Mouse (Mus musculus) CH12.LX (cell line): ENCODE measurements around the gene Stpg1. TPM values are rescaled to one million over a fixed set of nuclear protein-coding genes. Genes with fewer than 3 reads are reported as not detected.

ENCODE experiments used
- DNase-seq: peaks from one replicate; pipeline ENCODE4 v3.0.0-alpha.2; 2013; ENCODE audit errors: extremely low read depth
- H3K27ac ChIP-seq: 2 replicates; pipeline ENCODE4 v1.5.1; 2012; ENCODE audit warnings: low read depth, mild to moderate bottlenecking, control low read depth, moderate library complexity; ENCODE audit not compliant: insufficient read depth
- H3K27me3 ChIP-seq: replicated peaks from 2 replicates; pipeline ENCODE3; 2012; ENCODE audit warnings: inconsistent platforms
- H3K36me3 ChIP-seq, 2 experiments: replicated peaks in 1 of 2; 2 replicates each; pipeline versions ENCODE3 to v1.6.1; 2012; ENCODE audit warnings: inconsistent platforms in 1 of 2, low read length in 1 of 2, mild to moderate bottlenecking in 1 of 2, mixed read lengths in 1 of 2, moderate library complexity in 1 of 2; ENCODE audit not compliant: control insufficient read depth in 1 of 2, insufficient read depth in 1 of 2
- H3K4me1 ChIP-seq, 2 experiments: 2 replicates each; pipeline ENCODE4 v1.6.1; 2012; ENCODE audit warnings: inconsistent platforms in 1 of 2, moderate library complexity in 1 of 2; ENCODE audit not compliant: insufficient read depth in 2 of 2, control insufficient read depth in 1 of 2
- H3K4me2 ChIP-seq: 2 replicates; pipeline ENCODE4 v1.6.1; 2012; ENCODE audit warnings: low read depth, mild to moderate bottlenecking, control low read depth; ENCODE audit not compliant: poor library complexity, insufficient read depth, severe bottlenecking
- H3K4me3 ChIP-seq, 3 experiments: fragments of 150-350 bp in 1 of 3; sonication (generic) in 1 of 3; replicated peaks in 1 of 3; 2 replicates each; pipeline versions ENCODE3 to v1.5.1; 2011 to 2012; ENCODE audit warnings: low read depth in 2 of 3, low read length in 2 of 3, mild to moderate bottlenecking in 2 of 3, moderate library complexity in 2 of 3, control low read depth in 1 of 3, improper control_type of control experiment in 1 of 3, inconsistent platforms in 1 of 3, mixed read lengths in 1 of 3; ENCODE audit not compliant: poor library complexity in 1 of 3
- H3K79me2 ChIP-seq: replicated peaks from 2 replicates; pipeline ENCODE4 v1.6.1; 2012; ENCODE audit warnings: mild to moderate bottlenecking, moderate library complexity; ENCODE audit not compliant: control insufficient read depth, poor library complexity, insufficient read depth, severe bottlenecking; ENCODE audit errors: extremely low read depth
- H3K9ac ChIP-seq: 2 replicates; pipeline ENCODE4 v1.6.1; 2012; ENCODE audit warnings: low read depth, mild to moderate bottlenecking, control low read depth, moderate library complexity; ENCODE audit not compliant: insufficient read depth
- H3K9me3 ChIP-seq: replicated peaks from 2 replicates; pipeline ENCODE3; 2012; ENCODE audit warnings: low read length, inconsistent platforms, mixed read lengths
- ETS1 ChIP-seq: conservative IDR thresholded peaks from 2 replicates; pipeline ENCODE4 v1.6.1; 2012; ENCODE audit warnings: low read depth, mild to moderate bottlenecking, inconsistent platforms, low read length, improper control_type of control experiment, moderate library complexity
- JUN ChIP-seq: IDR thresholded peaks from 2 replicates; pipeline ENCODE4 v1.6.1; 2011; ENCODE audit warnings: low read depth, mild to moderate bottlenecking, low read length, improper control_type of control experiment, moderate library complexity; ENCODE audit not compliant: insufficient read depth
- JUND ChIP-seq: conservative IDR thresholded peaks from 2 replicates; pipeline ENCODE4 v1.6.1; 2011; ENCODE audit warnings: low read depth, low read length, improper control_type of control experiment
- MAX ChIP-seq: IDR thresholded peaks from 2 replicates; pipeline ENCODE4 v1.6.1; 2011; ENCODE audit warnings: low read length, improper control_type of control experiment
- MXI1 ChIP-seq: IDR thresholded peaks from 2 replicates; pipeline ENCODE4 v1.6.1; 2011; ENCODE audit warnings: mild to moderate bottlenecking, low read depth, low read length, improper control_type of control experiment
- MYC ChIP-seq: IDR thresholded peaks from 2 replicates; pipeline ENCODE4 v1.6.1; 2011; ENCODE audit warnings: low read depth, mild to moderate bottlenecking, improper control_type of control experiment, low read length
- NELFE ChIP-seq: IDR thresholded peaks from 2 replicates; pipeline ENCODE4 v1.6.1; 2011; ENCODE audit warnings: low read depth, low read length, improper control_type of control experiment
- NRF1 ChIP-seq: IDR thresholded peaks from 2 replicates; pipeline ENCODE4 v1.6.1; 2014; ENCODE audit warnings: low read depth, mild to moderate bottlenecking, inconsistent platforms, low read length, improper control_type of control experiment, moderate library complexity
- PAX5 ChIP-seq: IDR thresholded peaks from 2 replicates; pipeline ENCODE4 v1.6.1; 2012; ENCODE audit warnings: low read length, inconsistent platforms, mixed read lengths
- RAD21 ChIP-seq: IDR thresholded peaks from 2 replicates; pipeline ENCODE4 v1.6.1; 2011; ENCODE audit warnings: low read depth, mild to moderate bottlenecking, low read length, improper control_type of control experiment, moderate library complexity
- RCOR1 ChIP-seq: conservative IDR thresholded peaks from 2 replicates; pipeline ENCODE4 v1.6.1; 2012; ENCODE audit warnings: low read depth, mild to moderate bottlenecking, inconsistent platforms, low read length, improper control_type of control experiment
- SIN3A ChIP-seq: IDR thresholded peaks from 2 replicates; pipeline ENCODE4 v1.6.1; 2012; ENCODE audit warnings: low read length, improper control_type of control experiment, inconsistent platforms
- TBP ChIP-seq: conservative IDR thresholded peaks from 2 replicates; pipeline ENCODE4 v1.6.1; 2011; ENCODE audit warnings: low read depth, low read length, improper control_type of control experiment
- TCF12 ChIP-seq: IDR thresholded peaks from 2 replicates; pipeline ENCODE4 v1.6.1; 2014; ENCODE audit warnings: low read depth, mild to moderate bottlenecking, inconsistent platforms, low read length, improper control_type of control experiment
- UBTF ChIP-seq: IDR thresholded peaks from 2 replicates; pipeline ENCODE4 v1.6.1; 2012; ENCODE audit warnings: low read depth, mild to moderate bottlenecking, inconsistent platforms, low read length, improper control_type of control experiment, moderate library complexity
- USF1 ChIP-seq: IDR thresholded peaks from 2 replicates; pipeline ENCODE4 v1.6.1; 2014; ENCODE audit warnings: low read depth, mild to moderate bottlenecking, inconsistent platforms, low read length, improper control_type of control experiment
- ZC3H11A ChIP-seq: IDR thresholded peaks from 2 replicates; pipeline ENCODE4 v1.6.1; 2012; ENCODE audit warnings: low read depth, mild to moderate bottlenecking, inconsistent platforms, low read length, improper control_type of control experiment
- ZMIZ1 ChIP-seq: IDR thresholded peaks from 2 replicates; pipeline ENCODE4 v1.6.1; 2012; ENCODE audit warnings: low read depth, mild to moderate bottlenecking, inconsistent platforms, low read length, improper control_type of control experiment
- ZNF384 ChIP-seq: IDR thresholded peaks from 2 replicates; pipeline ENCODE4 v1.6.1; 2012; ENCODE audit warnings: low read depth, low read length, improper control_type of control experiment, inconsistent platforms
- dilution Hi-C: fragments of 300-500 bp; cut with MboI; formaldehyde crosslinking; loops from 2 replicates; pipeline ENCODE4 v1.14.3; 2020; ENCODE audit warnings: low sequenced_read_pairs; ENCODE audit not compliant: extremely low pct_unique_long_range_greater_than_20kb, extremely low pct_ligation_motif_present
- in situ Hi-C: fragments of 300-500 bp; cut with MboI; formaldehyde crosslinking; loops from 3 replicates; pipeline ENCODE4 v1.14.3; 2019; ENCODE audit warnings: low sequenced_read_pairs, low pct_ligation_motif_present, low pct_unique_long_range_greater_than_20kb, mixed read lengths
- polyA plus RNA-seq: library from polyadenylated mRNA; unstranded; fragments of >175 nt; gene quantifications from 2 replicates; pipeline ENCODE4 v1.2.1, GENCODE M21; 2012; ENCODE audit warnings: low read depth; ENCODE audit not compliant: insufficient read length
- total RNA-seq, 2 experiments: library from RNA; depleted of rRNA; stranded (reverse); fragments of 300-350 nt in 1 of 2; fragments of >200 nt in 1 of 2; gene quantifications; 2 replicates each; pipeline ENCODE4 v1.2.3; 2012 to 2014

The Stpg1 gene
- total and polyA plus RNA-seq, 3 experiments: not detected

GRCm38 (mm10) chr4:135453572-135453971 is 41.0 kb upstream of the Stpg1 start:
- H3K36me3 ChIP-seq: peaks cover 19 to 30% of the 10 kb centered on the region in 2 experiments
- TF ChIP-seq NRF1: no peak
- no peak for TF ChIP-seq SIN3A
- TF ChIP-seq TCF12: no peak
- TF ChIP-seq MYC: no peak
- TF ChIP-seq JUND: no peak
- no peak for TF ChIP-seq MAX
- TF ChIP-seq ZNF384: no peak
- TF ChIP-seq RCOR1: no peak
- no peak for TF ChIP-seq USF1
- no peak for TF ChIP-seq PAX5
- TF ChIP-seq MXI1: no peak
- no peak for TF ChIP-seq ZC3H11A
- no peak for TF ChIP-seq UBTF
- TF ChIP-seq, all 38 proteins: peak for 0
- dilution Hi-C loops (no loop called here), in situ Hi-C loops (loop anchor here (5.0 kb wide), 1 partner anchor 39 kb away; the partner anchor contains the start of gene Stpg1)
- no peak for DNase-seq
- Histone ChIP-seq H3K4me2 (no peak overlapping the region), H3K9ac (no peak overlapping the region), H3K27me3 (no peaks in the 10 kb centered on the region), H3K4me3 (no peak overlapping the region), H3K79me2 (no peaks in the 10 kb centered on the region), H3K9me3 (no peaks in the 10 kb centered on the region), H3K4me1 (peaks cover 0 to 16% of the 10 kb centered on the region in 2 experiments; a peak in 2 of 4 replicates), H3K27ac (no peak overlapping the region)

GRCm38 (mm10) chr4:135463406-135463805 is 31.2 kb upstream of the Stpg1 start:
- Histone ChIP-seq H3K27ac (no peak overlapping the region), H3K9ac (no peak overlapping the region), H3K9me3 (no peaks in the 10 kb centered on the region), H3K4me2 (no peak overlapping the region), H3K4me1 (no peaks in the 10 kb centered on the region), H3K36me3 (peaks cover 15 to 39% of the 10 kb centered on the region in 2 experiments), H3K4me3 (no peak overlapping the region), H3K79me2 (no peaks in the 10 kb centered on the region), H3K27me3 (no peaks in the 10 kb centered on the region)
- dilution Hi-C loops: no loop called here
- no peak for DNase-seq
- in situ Hi-C loops: no loop called here
- TF ChIP-seq JUN (no peak), ZMIZ1 (no peak), ETS1 (no peak), NELFE (no peak), TBP (no peak), RAD21 (no peak)
